Mouse (Mus musculus) kidney, embryonic 15.5 days (tissue): ENCODE measurements around the gene Snrpd3. TPM values are rescaled to one million over a fixed set of nuclear protein-coding genes. Genes with fewer than 3 reads are reported as not detected.
"Not testable (repeated sequence)": the region's sequence is repeated elsewhere in the genome, so short reads cannot be mapped to it uniquely, and the experiment has no call there.

Experiments
- ATAC-seq: fragments of 200-750 bp; cut with Nextera tagmentation; replicated peaks from 2 replicates; pipeline ENCODE4 v1.8.0; 2017; ENCODE audit warnings: moderate TSS enrichment; ENCODE audit not compliant: low FRiP score
- H3K27ac ChIP-seq: fragments of 300-500 bp; sonication (generic); 2 replicates; pipeline ENCODE4 v1.5.1; 2015; ENCODE audit warnings: mild to moderate bottlenecking, inconsistent platforms
- H3K27me3 ChIP-seq: fragments of 300-500 bp; sonication (generic); 2 replicates; pipeline ENCODE4 v1.6.1; 2015; ENCODE audit warnings: inconsistent platforms
- H3K36me3 ChIP-seq: fragments of 300-500 bp; sonication (generic); 2 replicates; pipeline ENCODE4 v1.6.1; 2015; ENCODE audit warnings: inconsistent platforms
- H3K4me1 ChIP-seq: fragments of 300-500 bp; sonication (generic); 2 replicates; pipeline ENCODE4 v1.6.1; 2015; ENCODE audit warnings: inconsistent platforms
- H3K4me2 ChIP-seq: fragments of 300-500 bp; sonication (generic); 2 replicates; pipeline ENCODE4 v1.6.1; 2015; ENCODE audit warnings: moderate library complexity, mild to moderate bottlenecking, inconsistent platforms
- H3K4me3 ChIP-seq: fragments of 300-500 bp; sonication (generic); replicated peaks from 2 replicates; pipeline ENCODE4 v1.5.1; 2015; ENCODE audit warnings: mild to moderate bottlenecking, inconsistent platforms
- H3K9ac ChIP-seq: fragments of 300-500 bp; sonication (generic); 2 replicates; pipeline ENCODE4 v1.6.1; 2015; ENCODE audit warnings: mild to moderate bottlenecking, inconsistent platforms
- H3K9me3 ChIP-seq: fragments of 300-500 bp; sonication (generic); replicated peaks from 2 replicates; pipeline ENCODE4 v1.6.1; 2016; ENCODE audit warnings: inconsistent platforms
- WGBS: fragments of 180-500 bp; shearing (Covaris S2); methylation state at CpG from one replicate; pipeline ENCODE4 v1.1.7; 2015; ENCODE audit warnings: mixed read lengths; 5-methylcytosine and 5-hydroxymethylcytosine counted together
- polyA plus RNA-seq: library from polyadenylated mRNA; unstranded; fragments of >200 nt; fragmentation: Nextera tagmentation; extraction: Ambion mirVana; gene quantifications from 2 replicates; pipeline ENCODE4 v1.2.1, GENCODE M21; 2015

Gene Snrpd3
- polyA plus RNA-seq, 1 experiment from 2014 or later, result 183 TPM

DNA sequence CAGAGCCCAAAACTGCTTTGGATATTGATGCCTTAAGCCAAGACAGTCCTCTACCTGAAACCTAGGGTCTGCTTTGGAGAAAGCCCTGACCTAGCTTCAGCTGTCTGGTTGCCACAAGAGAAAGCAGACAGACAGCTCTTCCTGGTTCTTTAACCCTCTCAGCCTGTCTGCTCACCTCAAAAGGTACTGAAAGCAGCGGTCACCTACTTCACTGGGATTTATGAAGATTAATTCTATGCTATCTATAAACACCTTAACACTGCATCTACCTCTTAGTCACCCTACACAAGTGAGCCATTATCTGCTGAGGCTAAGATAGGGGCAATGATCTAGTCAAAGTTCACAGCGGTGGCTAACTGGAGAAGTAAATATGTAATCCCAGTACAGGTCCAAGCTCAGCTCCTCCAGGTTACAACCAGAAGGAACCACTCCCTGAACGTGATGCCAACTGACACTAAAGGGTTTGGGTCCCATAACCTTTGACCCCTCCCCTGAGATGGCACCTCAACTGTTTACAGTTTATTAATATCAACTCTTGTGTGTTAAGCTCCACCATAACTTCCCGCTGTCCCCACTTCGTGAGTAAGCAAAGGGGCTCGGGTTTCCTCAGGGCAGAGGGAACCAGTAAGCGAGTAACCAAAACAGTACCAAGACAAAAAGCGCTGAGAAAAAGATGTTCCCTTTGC, 1.2 kb upstream of the Snrpd3 start:
- H3K4me1 ChIP-seq, result peaks cover 49% of the 10 kb centered on the region
- H3K27ac ChIP-seq, result peak overlapping the region; percentile 100
- peak overlapping the region; percentile 94 for H3K9ac ChIP-seq
- peak overlapping the region; percentile 87 for H3K4me2 ChIP-seq
- no peak for ATAC-seq
- H3K36me3 ChIP-seq, result peaks cover 31% of the 10 kb centered on the region
- no peaks in the 10 kb centered on the region for H3K9me3 ChIP-seq
- H3K27me3 ChIP-seq, result no peaks in the 10 kb centered on the region
- peak overlapping the region; percentile 79 for H3K4me3 ChIP-seq
- 22% methylated on average over 8 of the region's 8 CpGs for WGBS

DNA sequence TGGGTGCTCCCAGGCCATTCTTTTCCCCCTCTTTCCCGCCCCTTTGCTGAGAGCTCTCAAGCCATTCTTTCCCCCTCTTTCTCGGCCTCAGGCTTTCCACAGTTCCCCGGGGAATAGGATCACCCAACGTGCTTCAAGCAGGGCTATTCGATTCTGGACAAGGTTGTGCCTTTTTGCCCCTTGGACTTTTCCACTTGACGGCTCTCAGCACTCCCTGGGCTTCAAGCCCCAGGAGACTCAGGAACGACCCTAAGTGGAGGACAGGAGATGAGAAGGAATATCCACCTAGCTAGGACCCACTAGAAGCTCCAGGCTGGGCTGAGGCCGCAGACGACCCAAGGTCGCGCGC, 653 bp upstream of the Snrpd3 start:
- Histone ChIP-seq H3K27ac (peak overlapping the region; percentile 100), H3K4me2 (peak overlapping the region; percentile 87), H3K9ac (peak overlapping the region; percentile 94), H3K4me3 (peak overlapping the region; percentile 79), H3K36me3 (peaks cover 31% of the 10 kb centered on the region), H3K27me3 (no peaks in the 10 kb centered on the region), H3K9me3 (no peaks in the 10 kb centered on the region), H3K4me1 (peaks cover 49% of the 10 kb centered on the region)
- no peak for ATAC-seq
- WGBS, result 0% methylated on average over 12 of the region's 12 CpGs

DNA sequence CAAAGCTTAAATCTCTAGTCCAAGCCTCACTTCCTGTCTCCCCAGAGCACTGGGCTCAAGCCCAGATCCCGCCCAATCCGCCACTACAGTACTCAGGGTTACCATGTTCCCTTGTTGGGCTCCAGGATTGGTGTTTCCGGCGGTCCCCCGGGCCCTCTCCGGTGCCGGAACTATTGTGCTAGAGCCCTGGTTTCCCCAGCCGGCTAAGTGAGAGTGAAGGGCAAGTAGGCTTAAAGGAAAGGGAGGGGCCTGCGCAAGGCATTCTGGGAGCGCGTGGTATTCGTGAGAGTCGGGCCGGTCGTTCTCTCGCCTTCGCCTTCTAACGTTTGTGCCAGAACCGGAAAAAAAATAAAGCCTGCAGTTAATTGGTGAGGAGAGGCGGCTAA, 400 bp downstream of the Snrpd3 start, which contains the start of gene Gucd1:
Gene Gucd1 (minus strand): TSS at position 215 of the 386 bp plus-strand sequence.
- H3K4me1 ChIP-seq, result peaks cover 49% of the 10 kb centered on the region
- H3K36me3 ChIP-seq, result peaks cover 35% of the 10 kb centered on the region
- peak; percentile 89 for ATAC-seq
- peak within 1 kb of the TSS; percentile 94 for H3K9ac ChIP-seq
- H3K4me2 ChIP-seq, result peak within 1 kb of the TSS; percentile 87
- H3K9me3 ChIP-seq, result no peaks in the 10 kb centered on the region
- peak within 1 kb of the TSS; percentile 100 for H3K27ac ChIP-seq
- no peaks in the 10 kb centered on the region for H3K27me3 ChIP-seq
- under 1% methylated on average over 20 of the region's 20 CpGs for WGBS
- H3K4me3 ChIP-seq, result peak within 1 kb of the TSS; percentile 79

DNA sequence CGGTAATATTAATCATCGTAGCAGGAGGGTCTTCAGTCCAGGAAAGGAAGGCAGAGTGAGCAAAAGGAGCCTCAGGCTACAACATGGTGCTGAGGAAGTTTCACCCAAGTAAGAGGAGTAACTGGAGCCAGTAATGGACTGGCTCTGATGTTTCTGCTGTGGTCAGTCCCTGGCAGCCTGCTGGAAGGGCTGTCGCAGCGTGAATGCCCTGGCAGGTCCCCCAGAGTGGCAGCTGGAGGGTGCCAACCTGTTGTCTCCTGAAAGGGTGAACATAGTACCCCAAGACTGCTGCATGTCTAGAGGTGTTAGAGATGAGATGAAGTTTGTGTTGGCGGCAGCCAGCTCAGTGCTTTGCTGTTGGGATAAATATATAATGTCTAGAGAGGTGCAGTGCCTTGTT, 3.2 kb downstream of the Snrpd3 start:
- Histone ChIP-seq H3K4me1 (peaks cover 26% of the 10 kb centered on the region), H3K9me3 (no peaks in the 10 kb centered on the region), H3K27me3 (no peaks in the 10 kb centered on the region), H3K9ac (no peak overlapping the region), H3K4me2 (no peak overlapping the region), H3K36me3 (peaks cover 63% of the 10 kb centered on the region), H3K27ac (no peak overlapping the region), H3K4me3 (no peak overlapping the region)
- WGBS, result 96% methylated on average over 5 of the region's 5 CpGs
- no peak for ATAC-seq

DNA sequence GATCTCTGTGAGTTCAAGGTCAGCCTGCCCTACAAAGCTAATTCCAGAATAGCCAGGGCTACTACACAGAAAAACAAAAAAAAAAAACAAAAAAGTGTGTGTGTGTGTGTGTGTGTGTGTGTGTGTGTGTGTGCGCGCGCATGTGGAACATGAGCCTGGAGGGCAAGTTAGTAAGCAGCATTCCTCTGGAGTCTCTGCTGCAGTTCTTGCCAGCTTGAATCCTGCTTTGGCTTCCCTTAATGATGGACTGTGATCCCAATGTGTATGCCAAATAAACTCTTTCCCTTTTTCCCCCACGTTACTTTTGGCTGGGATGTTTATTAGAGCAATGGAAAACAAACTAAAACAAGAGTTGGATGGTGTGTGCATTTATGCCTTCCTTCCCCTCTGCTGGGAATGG, 4.3 kb downstream of the Snrpd3 start:
- peaks cover 15% of the 10 kb centered on the region for H3K4me1 ChIP-seq
- no peak overlapping the region for H3K27ac ChIP-seq
- H3K9me3 ChIP-seq, result no peaks in the 10 kb centered on the region
- no peak for ATAC-seq
- no peak overlapping the region for H3K4me2 ChIP-seq
- no peaks in the 10 kb centered on the region for H3K27me3 ChIP-seq
- H3K4me3 ChIP-seq, result no peak overlapping the region
- no peak overlapping the region for H3K9ac ChIP-seq
- 93% methylated on average over 4 of the region's 4 CpGs for WGBS
- H3K36me3 ChIP-seq, result peaks cover 72% of the 10 kb centered on the region

DNA sequence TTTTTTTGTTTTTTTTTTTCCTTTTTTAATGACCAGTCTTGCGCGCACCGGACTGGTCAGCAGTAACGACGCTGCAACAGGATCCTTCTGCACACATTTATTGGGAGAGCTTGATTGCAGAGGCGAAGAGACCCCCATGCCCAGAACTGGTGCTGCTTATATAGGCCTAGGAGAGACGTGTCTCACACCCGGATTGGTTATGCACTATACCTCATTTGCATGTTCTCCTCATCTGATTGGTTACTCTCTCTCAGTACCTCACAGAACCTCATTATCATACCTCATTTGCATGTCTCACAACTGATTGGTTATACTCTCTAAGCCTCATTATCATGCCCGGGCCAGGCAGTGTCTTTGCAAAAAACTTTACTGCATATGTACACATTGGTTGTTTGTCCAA, 8.1 kb downstream of the Snrpd3 start:
- H3K27me3 ChIP-seq, H3K4me1 ChIP-seq, H3K27ac ChIP-seq, ATAC-seq, H3K4me2 ChIP-seq, H3K4me3 ChIP-seq, H3K9ac ChIP-seq, H3K9me3 ChIP-seq: not testable (repeated sequence)
- 95% methylated on average over 9 of the region's 9 CpGs for WGBS
- peaks cover 80% of the 10 kb centered on the region for H3K36me3 ChIP-seq

DNA sequence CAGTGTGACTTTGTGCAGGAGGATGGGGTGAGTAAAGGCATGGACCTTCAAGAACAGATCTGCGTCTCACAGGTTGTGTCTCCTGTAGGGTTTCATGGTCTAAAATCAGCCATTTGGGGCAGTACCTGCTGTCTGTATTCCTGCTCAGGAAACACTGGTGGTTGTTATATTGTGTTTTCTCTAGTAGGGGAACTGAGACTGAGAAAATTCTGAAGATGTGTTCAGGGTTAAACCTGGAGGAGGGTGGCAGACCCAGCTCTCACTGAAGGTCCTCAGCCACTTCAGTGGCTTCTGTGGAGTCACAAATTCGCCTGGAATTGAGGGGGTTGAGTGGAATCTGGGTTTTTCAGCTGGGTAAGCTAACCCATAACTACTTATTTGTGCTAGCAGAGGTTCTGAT, 13.0 kb downstream of the Snrpd3 start:
- 84% methylated on average over 2 of the region's 2 CpGs for WGBS
- no peak overlapping the region for H3K9ac ChIP-seq
- no peak overlapping the region for H3K27ac ChIP-seq
- H3K27me3 ChIP-seq, result no peaks in the 10 kb centered on the region
- H3K4me1 ChIP-seq, result no peaks in the 10 kb centered on the region
- no peaks in the 10 kb centered on the region for H3K9me3 ChIP-seq
- no peak overlapping the region for H3K4me2 ChIP-seq
- no peak overlapping the region for H3K4me3 ChIP-seq
- no peak for ATAC-seq
- H3K36me3 ChIP-seq, result peaks cover 77% of the 10 kb centered on the region

DNA sequence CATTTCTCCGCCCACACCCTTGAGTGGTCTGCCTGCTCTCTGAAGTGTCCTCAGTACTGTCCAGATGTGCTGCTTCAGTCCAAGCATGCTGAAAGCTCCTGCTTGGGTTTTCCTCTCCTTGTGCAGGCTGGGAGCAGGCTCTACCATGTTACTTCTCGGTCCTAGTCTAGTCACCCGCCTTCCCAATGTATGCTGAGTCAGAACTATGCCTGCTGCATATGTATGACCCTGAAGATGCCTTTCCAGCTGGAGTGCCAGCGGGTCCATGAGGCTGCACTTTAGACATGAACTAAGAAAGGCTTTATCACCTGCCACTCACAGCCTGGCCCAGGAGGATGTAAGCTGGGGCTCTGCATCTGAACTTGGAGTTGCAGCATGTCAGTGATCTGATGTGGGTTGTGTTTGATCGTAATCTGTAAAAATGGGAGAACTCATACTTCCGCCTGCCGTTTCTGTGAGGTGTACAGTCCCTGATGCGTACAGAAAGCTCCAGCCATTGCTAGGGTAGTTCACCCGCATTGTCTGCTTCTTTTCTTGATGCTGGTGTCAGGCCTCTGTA, 14.3 kb downstream of the Snrpd3 start:
- H3K9me3 ChIP-seq, result no peaks in the 10 kb centered on the region
- no peak for ATAC-seq
- H3K4me1 ChIP-seq, result no peaks in the 10 kb centered on the region
- peaks cover 78% of the 10 kb centered on the region for H3K36me3 ChIP-seq
- no peak overlapping the region for H3K4me3 ChIP-seq
- no peak overlapping the region for H3K9ac ChIP-seq
- H3K27ac ChIP-seq, result no peak overlapping the region
- 90% methylated on average over 9 of the region's 9 CpGs for WGBS
- no peaks in the 10 kb centered on the region for H3K27me3 ChIP-seq
- no peak overlapping the region for H3K4me2 ChIP-seq

DNA sequence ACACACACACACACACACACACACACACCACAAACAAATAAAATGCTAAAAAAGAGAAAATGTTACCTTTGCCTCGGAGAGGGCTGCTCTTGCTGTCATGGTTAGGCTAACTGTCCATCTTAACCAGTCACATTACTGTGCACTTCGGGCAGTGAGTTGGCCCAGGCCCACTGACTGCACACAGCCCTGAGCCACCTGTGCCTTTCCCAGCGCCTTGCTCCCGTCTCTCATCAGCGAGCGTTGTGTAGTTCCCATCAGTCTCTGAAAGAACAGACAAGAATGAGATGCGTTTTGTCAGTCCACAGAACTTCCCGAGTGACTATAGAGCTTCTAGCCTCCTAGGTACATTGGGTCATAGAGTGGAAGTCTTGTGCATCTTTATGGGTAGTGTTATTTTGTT, 16.9 kb downstream of the Snrpd3 start:
- no peak for ATAC-seq
- Histone ChIP-seq H3K4me1 (no peaks in the 10 kb centered on the region), H3K9me3 (no peaks in the 10 kb centered on the region), H3K36me3 (peaks cover 63% of the 10 kb centered on the region), H3K9ac (no peak overlapping the region), H3K4me3 (no peak overlapping the region), H3K27me3 (no peaks in the 10 kb centered on the region), H3K4me2 (no peak overlapping the region), H3K27ac (no peak overlapping the region)
- WGBS, result 91% methylated on average over 8 of the region's 8 CpGs

DNA sequence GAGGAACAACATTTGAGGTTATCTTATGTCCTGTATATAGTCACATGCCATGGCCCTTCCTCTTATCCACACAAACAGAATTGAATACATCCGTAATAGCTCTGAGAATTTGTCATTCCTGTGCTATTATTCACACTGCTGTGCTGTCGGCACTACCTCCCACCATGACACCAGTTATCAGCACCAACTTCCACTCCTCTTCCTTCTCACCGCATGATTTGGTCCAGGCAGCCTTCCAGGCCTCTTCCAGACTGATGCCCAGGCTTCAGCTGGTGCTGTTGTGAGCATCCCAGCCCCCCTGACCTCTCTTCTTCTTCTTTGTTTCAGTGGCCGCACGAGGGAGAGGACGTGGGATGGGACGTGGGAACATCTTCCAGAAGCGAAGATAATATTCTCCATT, 17.6 kb downstream of the Snrpd3 start:
- no peak overlapping the region for H3K4me3 ChIP-seq
- no peak overlapping the region for H3K9ac ChIP-seq
- H3K27ac ChIP-seq, result no peak overlapping the region
- H3K4me1 ChIP-seq, result no peaks in the 10 kb centered on the region
- H3K36me3 ChIP-seq, result peaks cover 61% of the 10 kb centered on the region
- H3K4me2 ChIP-seq, result no peak overlapping the region
- 89% methylated on average over 8 of the region's 8 CpGs for WGBS
- H3K9me3 ChIP-seq, result no peaks in the 10 kb centered on the region
- H3K27me3 ChIP-seq, result no peaks in the 10 kb centered on the region
- ATAC-seq, result no peak

DNA sequence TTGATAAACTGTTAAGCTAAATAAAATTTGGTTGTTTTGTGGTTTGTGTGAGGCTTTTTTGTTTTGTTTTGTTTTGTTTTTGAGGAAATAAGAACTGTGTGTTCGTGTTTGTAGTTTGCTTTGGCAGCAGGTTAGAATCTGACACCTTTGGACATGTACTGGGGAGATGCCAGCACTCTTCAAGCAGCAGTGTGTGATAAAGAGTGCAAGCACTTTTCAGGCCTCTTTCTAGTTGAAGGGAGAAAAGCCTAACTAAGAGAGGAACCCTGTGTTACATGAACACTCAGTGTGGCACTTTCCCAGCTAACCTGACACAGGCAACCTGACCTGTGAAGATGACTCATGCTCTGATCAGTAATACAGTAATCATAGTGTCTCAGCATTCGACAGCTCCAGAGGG, 18.1 kb downstream of the Snrpd3 start:
- 86% methylated on average over 2 of the region's 2 CpGs for WGBS
- H3K4me2 ChIP-seq, result no peak overlapping the region
- no peak overlapping the region for H3K9ac ChIP-seq
- peaks cover 57% of the 10 kb centered on the region for H3K36me3 ChIP-seq
- no peaks in the 10 kb centered on the region for H3K27me3 ChIP-seq
- H3K4me1 ChIP-seq, result no peaks in the 10 kb centered on the region
- ATAC-seq, result no peak
- H3K27ac ChIP-seq, result no peak overlapping the region
- H3K4me3 ChIP-seq, result no peak overlapping the region
- H3K9me3 ChIP-seq, result no peaks in the 10 kb centered on the region

DNA sequence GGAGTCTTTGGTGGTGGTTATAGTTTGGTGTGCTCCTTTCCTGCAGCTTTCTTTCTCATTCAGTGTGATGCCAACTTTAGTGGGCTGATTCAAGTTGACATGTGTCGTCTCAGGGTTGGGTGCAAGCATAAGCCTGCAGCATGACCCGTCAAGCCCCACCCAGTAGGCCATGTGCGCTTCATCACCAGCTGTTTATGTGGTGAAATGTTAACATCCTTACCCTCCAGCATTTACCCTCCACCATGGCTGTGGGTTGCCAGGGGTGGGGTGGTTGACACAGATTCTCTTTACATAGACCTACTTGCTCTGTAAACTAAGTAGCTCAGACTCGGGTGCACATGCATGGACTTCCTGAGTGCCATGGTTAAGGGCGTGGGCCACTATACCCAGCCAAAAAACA, 18.8 kb downstream of the Snrpd3 start:
- H3K4me1 ChIP-seq, result no peaks in the 10 kb centered on the region
- H3K36me3 ChIP-seq, result peaks cover 53% of the 10 kb centered on the region
- no peaks in the 10 kb centered on the region for H3K27me3 ChIP-seq
- H3K9me3 ChIP-seq, result no peaks in the 10 kb centered on the region
- no peak overlapping the region for H3K27ac ChIP-seq
- no peak for ATAC-seq
- 94% methylated on average over 5 of the region's 5 CpGs for WGBS
- H3K4me2 ChIP-seq, result no peak overlapping the region
- no peak overlapping the region for H3K9ac ChIP-seq
- H3K4me3 ChIP-seq, result no peak overlapping the region

DNA sequence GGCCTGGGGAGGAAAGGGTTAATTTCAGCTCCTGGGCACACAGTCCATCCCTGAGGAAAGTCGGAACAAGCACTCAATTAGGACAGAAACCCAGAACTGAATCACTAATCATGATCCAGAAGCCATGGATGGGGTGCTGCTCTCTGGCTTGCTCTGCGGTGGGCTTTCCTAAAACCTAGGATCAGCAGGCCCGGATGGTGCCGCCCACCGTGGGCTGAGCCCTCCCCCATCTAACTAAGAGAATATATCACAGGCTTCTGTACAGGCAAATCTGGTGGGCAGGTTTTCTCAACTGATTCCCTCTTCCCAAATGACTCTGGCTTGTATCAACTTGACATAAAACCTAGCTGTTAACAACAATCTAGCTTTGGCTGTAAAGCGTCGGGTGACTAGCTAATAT, 30.6 kb downstream of the Snrpd3 start:
- no peaks in the 10 kb centered on the region for H3K27me3 ChIP-seq
- no peaks in the 10 kb centered on the region for H3K9me3 ChIP-seq
- ATAC-seq, result no peak
- H3K36me3 ChIP-seq, result no peaks in the 10 kb centered on the region
- H3K4me3 ChIP-seq, result no peak overlapping the region
- no peak overlapping the region for H3K9ac ChIP-seq
- peaks cover 50% of the 10 kb centered on the region for H3K4me1 ChIP-seq
- WGBS, result 57% methylated on average over 7 of the region's 7 CpGs
- H3K27ac ChIP-seq, result peak overlapping the region; percentile 45
- no peak overlapping the region for H3K4me2 ChIP-seq
